Mouse (Mus musculus): ENCODE measurements at regions not wholly inside any gene's neighbourhood (a gene's known extent, or its start where the extent isn't known, plus 50 kb on each side); places are given as distances from the start of the nearest gene placed in this dataset.

GRCm38 (mm10) chr11:7502045-7502444 lies 288.3 kb upstream of the Igfbp3 start:
- TF ChIP-seq CTCF (IDR thresholded peaks at IDR 0.05; ENCODE audit: extremely low read depth, insufficient read depth, low read length) (no peak), POLR2A (IDR thresholded peaks at IDR 0.05; ENCODE audit: extremely low read depth, insufficient read depth, low read length) (no peak)

All from cortical plate, adult 2 months (tissue).